Mouse (Mus musculus) left cerebral cortex, postnatal 25 days (tissue): ENCODE data around the gene Otud1. TPM values are rescaled to one million over a fixed set of nuclear protein-coding genes. Genes with fewer than 3 reads are reported as not detected.
A peak's percentile ranks its signal among the peaks of the same experiment; 100 is the strongest.

ENCODE experiments used
- DNase-seq, 2 experiments: peaks; one replicate each; pipeline ENCODE4 v3.0.0; 2022; ENCODE audit warnings: low spot score in 2 of 2, mixed read lengths in 1 of 2
- intact Hi-C: fragments of 180-260 bp; cut with DNase I; formaldehyde crosslinking; loops from one replicate; pipeline ENCODE4 v1.15.1; 2025
- total RNA-seq, 2 experiments: library from RNA; stranded (reverse); gene quantifications; 2 replicates each; pipeline ENCODE4 v1.2.3; 2021

Gene Otud1
- total RNA-seq, 2 experiments from 2014 or later: 26.3 to 30.0 TPM

DNA sequence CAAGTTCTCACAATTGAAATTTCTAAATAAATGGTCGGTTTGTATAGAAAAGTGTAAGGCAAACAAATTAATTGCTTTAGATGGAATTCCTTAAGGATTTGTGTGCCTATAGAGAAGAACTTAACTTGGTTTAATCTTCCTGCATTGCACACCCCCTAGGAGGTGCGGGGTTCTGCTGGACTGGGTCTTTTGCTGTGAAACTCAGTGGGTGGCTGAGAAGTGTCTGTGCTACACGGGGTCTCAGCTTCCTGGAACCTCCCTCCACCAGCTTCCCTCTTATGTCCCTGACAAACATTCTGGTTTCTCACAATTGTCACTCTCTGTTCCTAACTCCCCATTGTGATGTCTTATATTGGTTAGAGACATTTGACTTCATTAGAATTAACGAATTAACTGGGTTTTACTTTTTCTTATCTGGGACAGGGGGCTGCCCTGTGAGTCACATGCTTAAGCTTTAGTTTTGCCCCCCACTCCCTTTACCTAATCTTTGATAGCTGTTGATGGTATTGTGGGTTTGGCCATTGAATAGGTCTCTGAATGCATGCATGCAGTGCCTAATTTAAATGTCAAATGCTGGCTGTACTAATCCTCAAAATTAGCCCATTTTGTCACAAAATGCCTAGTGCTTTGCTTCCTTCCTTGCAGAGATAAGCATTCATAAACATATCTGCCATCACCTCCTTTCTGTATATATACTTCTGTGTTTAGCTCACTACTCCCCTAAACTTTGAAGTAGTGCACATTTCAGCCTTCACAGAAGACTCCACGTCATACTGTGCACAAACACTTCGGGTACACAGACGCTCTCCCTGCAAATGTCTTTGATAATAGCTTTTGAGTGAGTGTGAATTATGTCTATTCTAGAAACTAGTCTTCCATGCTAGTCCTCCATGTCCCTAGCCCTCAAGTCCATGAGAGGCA is 7.3 kb downstream of the Otud1 start:
- intact Hi-C loops: no loop called here
- DNase-seq: no peak

GRCm38 (mm10) chr2:19665841-19666240 is 8.3 kb downstream of the Otud1 start:
- intact Hi-C loops: no loop called here
- DNase-seq: no peak

- intact Hi-C loops: no loop called here
- DNase-seq: no peak
Measured at GRCm38 (mm10) chr2:19670851-19671688, 13.5 kb downstream of the Otud1 start.

GRCm38 (mm10) chr2:19682997-19683396 is 25.4 kb downstream of the Otud1 start:
- intact Hi-C loops: no loop called here

GRCm38 (mm10) chr2:19685489-19686147 is 28.1 kb downstream of the Otud1 start:
- intact Hi-C loops: no loop called here

More at GRCm38 (mm10) chr2:19682997-19683396, 25.4 kb downstream of the Otud1 start:
- no peak for DNase-seq

GRCm38 (mm10) chr2:19690094-19690493 is 32.5 kb downstream of the Otud1 start:
- intact Hi-C loops: no loop called here
- no peak for DNase-seq

More at GRCm38 (mm10) chr2:19685489-19686147, 28.1 kb downstream of the Otud1 start:
- DNase-seq: no peak

GRCm38 (mm10) chr2:19699573-19700295 is 42.2 kb downstream of the Otud1 start:
- DNase-seq: no peak
- intact Hi-C loops: no loop called here

GRCm38 (mm10) chr2:19701386-19701785 is 43.8 kb downstream of the Otud1 start:
- intact Hi-C loops: no loop called here
- DNase-seq: no peak

- intact Hi-C loops: no loop called here
- peak in 1 of 2 experiments; percentile 36 for DNase-seq
Measured at GRCm38 (mm10) chr2:19703020-19703613, 45.6 kb downstream of the Otud1 start.

GRCm38 (mm10) chr2:19703670-19704069 is 46.1 kb downstream of the Otud1 start:
- no peak for DNase-seq
- intact Hi-C loops: no loop called here

DNA sequence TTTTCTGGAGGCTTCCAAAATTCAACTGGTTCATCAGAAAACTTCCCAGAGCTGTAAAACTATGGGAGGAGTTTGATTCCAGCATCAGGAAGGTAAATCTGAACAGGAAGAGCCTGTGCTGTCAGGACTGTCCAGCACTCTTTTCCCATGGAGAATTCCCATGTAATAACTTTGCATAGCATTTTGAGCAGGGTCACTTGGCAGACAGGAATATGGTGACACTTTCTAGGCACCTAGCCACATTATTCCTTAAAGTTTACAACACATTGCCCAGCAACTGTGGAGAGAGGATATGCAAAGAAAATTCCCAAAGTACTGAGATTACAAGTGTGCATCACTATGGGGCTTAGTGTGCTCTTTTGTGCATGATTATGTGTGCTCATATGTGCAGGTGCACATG is 46.7 kb downstream of the Otud1 start:
- DNase-seq: no peak
- intact Hi-C loops: no loop called here

GRCm38 (mm10) chr2:19706886-19707285 is 49.3 kb downstream of the Otud1 start:
- intact Hi-C loops: no loop called here
- DNase-seq: no peak

Other genes with a start within 250 kb of the Otud1 start
- not detected for gene Ptf1a, start 212.1 kb upstream of the Otud1 start, total RNA-seq
- not detected for gene 4921504E06Rik, start 103.8 kb upstream of the Otud1 start, total RNA-seq